Mouse (Mus musculus): ENCODE data around the gene Ptprt. TPM values are rescaled to one million over a fixed set of nuclear protein-coding genes. Genes with fewer than 3 reads are reported as not detected.

Ptprt gene
- total and polyA plus RNA-seq, 3 experiments = 0.76 TPM; not detected in 2

- TF ChIP-seq TCF12 (IDR thresholded peaks at IDR 0.05; ENCODE audit: low read depth, low read length) (no peak), UBTF (IDR thresholded peaks at IDR 0.05; ENCODE audit: low read depth, low read length) (no peak), PAX5 (IDR thresholded peaks at IDR 0.05; ENCODE audit: low read length) (no peak), CHD2 (IDR thresholded peaks at IDR 0.05; ENCODE audit: low read length) (no peak)
- no peak overlapping the region for H3K27ac ChIP-seq (ENCODE audit: insufficient read depth, low read depth)
- H3K4me1 ChIP-seq (ENCODE audit: control insufficient read depth in 1 of 2, insufficient read depth in 2 of 2) = no peaks in the 10 kb centered on the region
- in situ Hi-C loops (cut with MboI; ENCODE audit: low pct_ligation_motif_present, low pct_unique_long_range_greater_than_20kb, low sequenced_read_pairs) = no loop called here
- H3K9me3 ChIP-seq (replicated peaks; ENCODE audit: low read length) = peaks cover 28% of the 10 kb centered on the region
- H3K36me3 ChIP-seq (replicated peaks in 1 of 2; ENCODE audit: control insufficient read depth in 1 of 2, insufficient read depth in 1 of 2, low read length in 1 of 2) = no peaks in the 10 kb centered on the region
- H3K4me3 ChIP-seq (replicated peaks in 1 of 3; ENCODE audit: low read depth in 2 of 3, low read length in 2 of 3, poor library complexity in 1 of 3) = no peak overlapping the region
- no peaks in the 10 kb centered on the region for H3K79me2 ChIP-seq (replicated peaks; ENCODE audit: control insufficient read depth, extremely low read depth, insufficient read depth, poor library complexity, severe bottlenecking)
- DNase-seq (ENCODE audit: extremely low read depth) = no peak
- dilution Hi-C loops (cut with MboI; ENCODE audit: extremely low pct_ligation_motif_present, extremely low pct_unique_long_range_greater_than_20kb, low sequenced_read_pairs) = no loop called here
- H3K9ac ChIP-seq (ENCODE audit: insufficient read depth, low read depth) = no peak overlapping the region
- no peaks in the 10 kb centered on the region for H3K27me3 ChIP-seq (replicated peaks)
- no peak overlapping the region for H3K4me2 ChIP-seq (ENCODE audit: insufficient read depth, low read depth, poor library complexity, severe bottlenecking)
Measured at GRCm38 (mm10) chr2:161907214-161907613, 753.7 kb downstream of the Ptprt start.

- no peaks in the 10 kb centered on the region for H3K4me1 ChIP-seq (ENCODE audit: control insufficient read depth in 1 of 2, insufficient read depth in 2 of 2)
- TF ChIP-seq UBTF (IDR thresholded peaks at IDR 0.05; ENCODE audit: low read depth, low read length) (no peak), EP300 (IDR thresholded peaks at IDR 0.05; ENCODE audit: low read length) (no peak)
- DNase-seq (ENCODE audit: extremely low read depth) = no peak
- peaks cover 38% of the 10 kb centered on the region for H3K9me3 ChIP-seq (replicated peaks; ENCODE audit: low read length)
- in situ Hi-C loops (cut with MboI; ENCODE audit: low pct_ligation_motif_present, low pct_unique_long_range_greater_than_20kb, low sequenced_read_pairs) (no loop called here), dilution Hi-C loops (cut with MboI; ENCODE audit: extremely low pct_ligation_motif_present, extremely low pct_unique_long_range_greater_than_20kb, low sequenced_read_pairs) (no loop called here)
- no peaks in the 10 kb centered on the region for H3K27me3 ChIP-seq (replicated peaks)
- no peaks in the 10 kb centered on the region for H3K36me3 ChIP-seq (replicated peaks in 1 of 2; ENCODE audit: control insufficient read depth in 1 of 2, insufficient read depth in 1 of 2, low read length in 1 of 2)
- H3K9ac ChIP-seq (ENCODE audit: insufficient read depth, low read depth) = no peak overlapping the region
- H3K4me3 ChIP-seq (replicated peaks in 1 of 3; ENCODE audit: low read depth in 2 of 3, low read length in 2 of 3, poor library complexity in 1 of 3) = no peak overlapping the region
- H3K27ac ChIP-seq (ENCODE audit: insufficient read depth, low read depth) = no peak overlapping the region
- no peak overlapping the region for H3K4me2 ChIP-seq (ENCODE audit: insufficient read depth, low read depth, poor library complexity, severe bottlenecking)
- no peaks in the 10 kb centered on the region for H3K79me2 ChIP-seq (replicated peaks; ENCODE audit: control insufficient read depth, extremely low read depth, insufficient read depth, poor library complexity, severe bottlenecking)
Measured at GRCm38 (mm10) chr2:161902196-161902595, 758.8 kb downstream of the Ptprt start.

DNA sequence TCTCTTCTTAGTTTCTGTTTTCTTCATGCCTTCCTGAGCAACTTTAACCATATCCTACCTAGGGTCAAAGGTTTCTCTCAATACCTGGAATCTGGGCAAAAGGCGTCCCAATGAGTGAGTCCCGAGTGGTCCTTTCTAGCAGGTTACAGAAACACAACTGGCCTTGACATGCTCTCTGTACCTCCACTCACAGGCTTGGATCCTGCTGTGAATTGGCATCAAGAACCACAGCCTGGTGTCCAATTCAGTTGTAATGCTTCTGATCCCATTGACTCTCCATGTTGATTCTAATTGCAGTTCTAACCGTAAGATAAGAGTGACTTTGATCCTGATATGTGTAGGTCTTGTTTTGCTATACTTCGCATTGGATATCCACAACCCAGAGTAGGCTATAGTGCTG, 776.5 kb downstream of the Ptprt start:
- H3K9ac ChIP-seq (ENCODE audit: insufficient read depth, low read depth) = no peak overlapping the region
- no peak overlapping the region for H3K4me3 ChIP-seq (replicated peaks in 1 of 3; ENCODE audit: low read depth in 2 of 3, low read length in 2 of 3, poor library complexity in 1 of 3)
- H3K27ac ChIP-seq (ENCODE audit: insufficient read depth, low read depth) = no peak overlapping the region
- H3K36me3 ChIP-seq (replicated peaks in 1 of 2; ENCODE audit: control insufficient read depth in 1 of 2, insufficient read depth in 1 of 2, low read length in 1 of 2) = no peaks in the 10 kb centered on the region
- dilution Hi-C loops (cut with MboI; ENCODE audit: extremely low pct_ligation_motif_present, extremely low pct_unique_long_range_greater_than_20kb, low sequenced_read_pairs) = no loop called here
- no peaks in the 10 kb centered on the region for H3K4me1 ChIP-seq (ENCODE audit: control insufficient read depth in 1 of 2, insufficient read depth in 2 of 2)
- no peaks in the 10 kb centered on the region for H3K27me3 ChIP-seq (replicated peaks)
- peaks cover 54% of the 10 kb centered on the region for H3K9me3 ChIP-seq (replicated peaks; ENCODE audit: low read length)
- in situ Hi-C loops (cut with MboI; ENCODE audit: low pct_ligation_motif_present, low pct_unique_long_range_greater_than_20kb, low sequenced_read_pairs) = no loop called here
- H3K79me2 ChIP-seq (replicated peaks; ENCODE audit: control insufficient read depth, extremely low read depth, insufficient read depth, poor library complexity, severe bottlenecking) = no peaks in the 10 kb centered on the region
- H3K4me2 ChIP-seq (ENCODE audit: insufficient read depth, low read depth, poor library complexity, severe bottlenecking) = no peak overlapping the region
- DNase-seq (ENCODE audit: extremely low read depth) = no peak
- TF ChIP-seq ZC3H11A (IDR thresholded peaks at IDR 0.05; ENCODE audit: low read depth, low read length) = no peak
- no peak for TF ChIP-seq ZMIZ1 (IDR thresholded peaks at IDR 0.05; ENCODE audit: low read depth, low read length)
- TF ChIP-seq ZNF384 (IDR thresholded peaks at IDR 0.05; ENCODE audit: low read depth, low read length) = no peak

Measured in CH12.LX (cell line).